Mouse (Mus musculus) adrenal gland, adult 2 months (tissue): ENCODE measurements at regions not wholly inside any gene's neighbourhood (a gene's known extent, or its start where the extent isn't known, plus 50 kb on each side); places are given as distances from the start of the nearest gene placed in this dataset.
"Not testable (repeated sequence)": the region's sequence is repeated elsewhere in the genome, so short reads cannot be mapped to it uniquely, and the experiment has no call there.

ENCODE experiments used
- DNase-seq: peaks from one replicate; pipeline ENCODE4 v3.0.0; 2021

- no peak for DNase-seq
Observed at GRCm38 (mm10) chr4:45647514-45647913, 115.2 kb upstream of the Shb start.

- no peak for DNase-seq
Observed at GRCm38 (mm10) chr4:45642604-45643003, 110.3 kb upstream of the Shb start.

GRCm38 (mm10) chr4:45641272-45641671, 109.0 kb upstream of the Shb start:
- no peak for DNase-seq

- no peak for DNase-seq
Observed at GRCm38 (mm10) chr4:45640713-45641112, 108.4 kb upstream of the Shb start.

GRCm38 (mm10) chr4:45639397-45640034, 107.2 kb upstream of the Shb start:
- no peak for DNase-seq

- peak; percentile 8 for DNase-seq
Observed at GRCm38 (mm10) chr4:45638411-45638810, 106.1 kb upstream of the Shb start.

GRCm38 (mm10) chr4:45631276-45632045, 99.2 kb upstream of the Shb start:
- DNase-seq, result no peak

- no peak for DNase-seq
Observed at GRCm38 (mm10) chr4:45625633-45626032, 93.4 kb upstream of the Shb start.

- DNase-seq, result no peak
Observed at GRCm38 (mm10) chr4:45622017-45622416, 89.7 kb upstream of the Shb start.

- DNase-seq, result no peak
Observed at GRCm38 (mm10) chr4:45617126-45617525, 84.9 kb upstream of the Shb start.

GRCm38 (mm10) chr4:45613498-45613897, 81.2 kb upstream of the Shb start:
- not testable (repeated sequence) for DNase-seq

GRCm38 (mm10) chr4:45612132-45612531, 79.9 kb upstream of the Shb start:
- peak; percentile 70 for DNase-seq

- DNase-seq, result no peak
Observed at GRCm38 (mm10) chr4:45610937-45611336, 78.7 kb upstream of the Shb start.

- DNase-seq, result peak; percentile 58
Observed at GRCm38 (mm10) chr4:45606578-45606977, 74.3 kb upstream of the Shb start.

GRCm38 (mm10) chr4:45605681-45606080, 73.4 kb upstream of the Shb start:
- peak; percentile 46 for DNase-seq

GRCm38 (mm10) chr4:45604271-45604800, 72.1 kb upstream of the Shb start:
- no peak for DNase-seq

- no peak for DNase-seq
Observed at GRCm38 (mm10) chr4:45600520-45600919, 68.2 kb upstream of the Shb start.

GRCm38 (mm10) chr4:45593435-45593991, 61.2 kb upstream of the Shb start:
- no peak for DNase-seq

GRCm38 (mm10) chr4:45592766-45593165, 60.5 kb upstream of the Shb start:
- DNase-seq, result no peak

- no peak for DNase-seq
Observed at GRCm38 (mm10) chr4:45591405-45592315, 59.4 kb upstream of the Shb start.

- no peak for DNase-seq
Observed at GRCm38 (mm10) chr4:45590836-45591235, 58.6 kb upstream of the Shb start.

- no peak for DNase-seq
Observed at GRCm38 (mm10) chr4:45588322-45588721, 56.1 kb upstream of the Shb start.
